Mouse (Mus musculus): ENCODE data around the gene Ms4a1. TPM values are rescaled to one million over a fixed set of nuclear protein-coding genes. Genes with fewer than 3 reads are reported as not detected.

The Ms4a1 gene
- total RNA-seq, 2 experiments from 2014 or later: not detected

Other genes starting within 250 kb of the Ms4a1 start
- gene Ms4a18, start 248.2 kb downstream of the Ms4a1 start, total RNA-seq (2021): not detected
- not detected for gene Ms4a8a, start 185.1 kb downstream of the Ms4a1 start, total RNA-seq (2021)
- gene 1700017D01Rik, start 135.4 kb downstream of the Ms4a1 start, total RNA-seq (2021): not detected
- gene 1700025F22Rik, start 100.9 kb downstream of the Ms4a1 start, total RNA-seq (2021): not detected
- gene Ms4a13, start 69.5 kb downstream of the Ms4a1 start, total RNA-seq (2021): not detected
- gene Ms4a12, start 33.8 kb downstream of the Ms4a1 start, total RNA-seq (2021): not detected
- gene Ms4a5, start 17.6 kb upstream of the Ms4a1 start, total RNA-seq (2021): not detected
- not detected for gene Ms4a14, start 48.2 kb upstream of the Ms4a1 start, total RNA-seq (2021)
- under 1 TPM; 0.28 to 0.69 TPM for gene Ms4a7, start 69.9 kb upstream of the Ms4a1 start, total RNA-seq (2021)
- 1 to 10 TPM in 1 of 2 experiments, under 1 TPM in 1; 0.64 to 1.6 TPM for gene Ms4a4a, start 109.3 kb upstream of the Ms4a1 start, total RNA-seq (2021)
- gene Ms4a4c, start 138.5 kb upstream of the Ms4a1 start, total RNA-seq (2021): not detected
- not detected for gene Ms4a4b, start 177.3 kb upstream of the Ms4a1 start, total RNA-seq (2021)
- 1 to 10 TPM; 1.9 to 2.0 TPM for gene Ms4a6c, start 203.1 kb upstream of the Ms4a1 start, total RNA-seq (2021)
- under 1 TPM in 1 of 2 experiments, not detected in 1; 0.55 TPM for gene Gm8369, start 219.7 kb upstream of the Ms4a1 start, total RNA-seq (2021)